Mouse (Mus musculus): Measurements from ENCODE around the gene Gm13271. TPM values are rescaled to one million over a fixed set of nuclear protein-coding genes. Genes with fewer than 3 reads are reported as not detected.
"Not testable (repeated sequence)": the region's sequence is repeated elsewhere in the genome, so short reads cannot be mapped to it uniquely, and the experiment has no call there.

The Gm13271 gene
- polyA plus RNA-seq, 1 experiment from 2014 or later, result not detected

- no peak overlapping the region for H3K4me3 ChIP-seq
- H3K9ac ChIP-seq, result no peak overlapping the region
- WGBS, result 88% methylated on average over 6 of the region's 6 CpGs
- no peaks in the 10 kb centered on the region for H3K36me3 ChIP-seq
- H3K4me2 ChIP-seq, result no peak overlapping the region
- H3K9me3 ChIP-seq, result no peaks in the 10 kb centered on the region
- no peaks in the 10 kb centered on the region for H3K4me1 ChIP-seq
- no peak overlapping the region for H3K27ac ChIP-seq
- ATAC-seq (ENCODE audit: insufficient number of reproducible peaks, insufficient read depth, low FRiP score, low TSS enrichment, low read depth), result no peak
- H3K27me3 ChIP-seq, result no peaks in the 10 kb centered on the region
Measured at GRCm38 (mm10) chr4:88739036-88739435, 15.6 kb upstream of the Gm13271 start.

- no peaks in the 10 kb centered on the region for H3K9me3 ChIP-seq
- H3K4me3 ChIP-seq, result no peak overlapping the region
- no peak for ATAC-seq (ENCODE audit: insufficient number of reproducible peaks, insufficient read depth, low FRiP score, low TSS enrichment, low read depth)
- no peaks in the 10 kb centered on the region for H3K4me1 ChIP-seq
- H3K27me3 ChIP-seq, result no peaks in the 10 kb centered on the region
- no peak overlapping the region for H3K27ac ChIP-seq
- WGBS, result 91% methylated on average over 4 of the region's 4 CpGs
- no peaks in the 10 kb centered on the region for H3K36me3 ChIP-seq
- H3K9ac ChIP-seq, result no peak overlapping the region
- H3K4me2 ChIP-seq, result no peak overlapping the region
Measured at GRCm38 (mm10) chr4:88741426-88741825, 13.2 kb upstream of the Gm13271 start.

GRCm38 (mm10) chr4:88742771-88743371 lies 11.8 kb upstream of the Gm13271 start:
- H3K9me3 ChIP-seq, result no peaks in the 10 kb centered on the region
- no peak overlapping the region for H3K4me2 ChIP-seq
- no peaks in the 10 kb centered on the region for H3K36me3 ChIP-seq
- H3K4me3 ChIP-seq, result no peak overlapping the region
- no peaks in the 10 kb centered on the region for H3K27me3 ChIP-seq
- no peak overlapping the region for H3K9ac ChIP-seq
- ATAC-seq (ENCODE audit: insufficient number of reproducible peaks, insufficient read depth, low FRiP score, low TSS enrichment, low read depth), result no peak
- 62% methylated on average over 7 of the region's 7 CpGs for WGBS
- no peaks in the 10 kb centered on the region for H3K4me1 ChIP-seq
- no peak overlapping the region for H3K27ac ChIP-seq

- H3K4me1 ChIP-seq, result no peaks in the 10 kb centered on the region
- H3K27ac ChIP-seq, result no peak overlapping the region
- H3K4me2 ChIP-seq, result no peak overlapping the region
- no peaks in the 10 kb centered on the region for H3K9me3 ChIP-seq
- 73% methylated on average over 3 of the region's 3 CpGs for WGBS
- no peaks in the 10 kb centered on the region for H3K27me3 ChIP-seq
- H3K36me3 ChIP-seq, result no peaks in the 10 kb centered on the region
- H3K9ac ChIP-seq, result no peak overlapping the region
- H3K4me3 ChIP-seq, result no peak overlapping the region
- no peak for ATAC-seq (ENCODE audit: insufficient number of reproducible peaks, insufficient read depth, low FRiP score, low TSS enrichment, low read depth)
Measured at GRCm38 (mm10) chr4:88744207-88744606, 10.5 kb upstream of the Gm13271 start.

- Histone ChIP-seq H3K36me3 (no peaks in the 10 kb centered on the region), H3K4me3 (no peak overlapping the region), H3K27me3 (no peaks in the 10 kb centered on the region), H3K9me3 (no peaks in the 10 kb centered on the region), H3K4me1 (no peaks in the 10 kb centered on the region), H3K27ac (no peak overlapping the region), H3K9ac (no peak overlapping the region), H3K4me2 (no peak overlapping the region)
- ATAC-seq (ENCODE audit: insufficient number of reproducible peaks, insufficient read depth, low FRiP score, low TSS enrichment, low read depth), result no peak
- 28% methylated on average over 6 of the region's 6 CpGs for WGBS
Measured at GRCm38 (mm10) chr4:88749926-88750325, 4.7 kb upstream of the Gm13271 start.

- not testable (repeated sequence) for ATAC-seq (ENCODE audit: insufficient number of reproducible peaks, insufficient read depth, low FRiP score, low TSS enrichment, low read depth)
Measured at GRCm38 (mm10) chr4:88756581-88757513, 2.2 kb downstream of the Gm13271 start.

GRCm38 (mm10) chr4:88757628-88758031 lies 3.0 kb downstream of the Gm13271 start:
- under 1% methylated on average over 21 of the region's 21 CpGs for WGBS
- H3K36me3 ChIP-seq, H3K9me3 ChIP-seq, H3K4me1 ChIP-seq, H3K27me3 ChIP-seq: not testable (repeated sequence)
- peak; percentile 100 for ATAC-seq (ENCODE audit: insufficient number of reproducible peaks, insufficient read depth, low FRiP score, low TSS enrichment, low read depth)
- Histone ChIP-seq H3K4me3 (peak overlapping the region; percentile 55), H3K9ac (peak overlapping the region; percentile 78), H3K4me2 (peak overlapping the region; percentile 71), H3K27ac (peak overlapping the region; percentile 95)

More at GRCm38 (mm10) chr4:88756581-88757513, 2.2 kb downstream of the Gm13271 start:
- WGBS, result 7% methylated on average over 29 of the region's 31 CpGs
- Histone ChIP-seq H3K9ac (peak overlapping the region; percentile 78), H3K4me2 (peak overlapping the region; percentile 71), H3K4me3 (peak overlapping the region; percentile 55), H3K27ac (peak overlapping the region; percentile 95)
- not testable (repeated sequence) for H3K4me1 ChIP-seq, H3K9me3 ChIP-seq, H3K36me3 ChIP-seq, H3K27me3 ChIP-seq

GRCm38 (mm10) chr4:88758751-88759150 lies 4.1 kb downstream of the Gm13271 start:
- 82% methylated on average over 9 of the region's 9 CpGs for WGBS
- H3K4me3 ChIP-seq; H3K9ac ChIP-seq; H3K4me2 ChIP-seq; H3K4me1 ChIP-seq; H3K27me3 ChIP-seq; H3K9me3 ChIP-seq; H3K27ac ChIP-seq; ATAC-seq (ENCODE audit: insufficient number of reproducible peaks, insufficient read depth, low FRiP score, low TSS enrichment, low read depth); H3K36me3 ChIP-seq: not testable (repeated sequence)

- not testable (repeated sequence) for H3K4me1 ChIP-seq; H3K27me3 ChIP-seq; ATAC-seq (ENCODE audit: insufficient number of reproducible peaks, insufficient read depth, low FRiP score, low TSS enrichment, low read depth); H3K9me3 ChIP-seq; H3K36me3 ChIP-seq
- peak within 1 kb of the TSS; percentile 60 for H3K4me2 ChIP-seq
- 20% methylated on average over 9 of the region's 14 CpGs for WGBS
- peak within 1 kb of the TSS; percentile 68 for H3K27ac ChIP-seq
- peak within 1 kb of the TSS; percentile 45 for H3K4me3 ChIP-seq
- peak within 1 kb of the TSS; percentile 61; the same call in 1 of the 2 replicates for H3K9ac ChIP-seq
Measured at GRCm38 (mm10) chr4:88759610-88760268, 5.1 kb downstream of the Gm13271 start, which contains the start of gene Gm13283. Gene Gm13283, plus strand, starts transcription at chr4:88760119.

GRCm38 (mm10) chr4:88760431-88760830 lies 5.8 kb downstream of the Gm13271 start:
- H3K27ac ChIP-seq, result peak overlapping the region; percentile 68
- peak overlapping the region; percentile 60 for H3K4me2 ChIP-seq
- H3K9ac ChIP-seq, result peak overlapping the region; percentile 61; the same call in 1 of the 2 replicates
- H3K27me3 ChIP-seq; ATAC-seq (ENCODE audit: insufficient number of reproducible peaks, insufficient read depth, low FRiP score, low TSS enrichment, low read depth); H3K4me1 ChIP-seq; H3K36me3 ChIP-seq; H3K9me3 ChIP-seq: not testable (repeated sequence)
- WGBS, result under 1% methylated on average over 26 of the region's 28 CpGs
- H3K4me3 ChIP-seq, result peak overlapping the region; percentile 45

GRCm38 (mm10) chr4:88761776-88762175 lies 7.1 kb downstream of the Gm13271 start:
- H3K9me3 ChIP-seq; H3K4me2 ChIP-seq; H3K4me3 ChIP-seq; H3K36me3 ChIP-seq; H3K27me3 ChIP-seq; ATAC-seq (ENCODE audit: insufficient number of reproducible peaks, insufficient read depth, low FRiP score, low TSS enrichment, low read depth); H3K27ac ChIP-seq; H3K9ac ChIP-seq; H3K4me1 ChIP-seq: not testable (repeated sequence)
- WGBS, result 76% methylated on average over 6 of the region's 8 CpGs
